ENCODE assay signal across 34 mouse cellular contexts in the genomic region with DNA sequence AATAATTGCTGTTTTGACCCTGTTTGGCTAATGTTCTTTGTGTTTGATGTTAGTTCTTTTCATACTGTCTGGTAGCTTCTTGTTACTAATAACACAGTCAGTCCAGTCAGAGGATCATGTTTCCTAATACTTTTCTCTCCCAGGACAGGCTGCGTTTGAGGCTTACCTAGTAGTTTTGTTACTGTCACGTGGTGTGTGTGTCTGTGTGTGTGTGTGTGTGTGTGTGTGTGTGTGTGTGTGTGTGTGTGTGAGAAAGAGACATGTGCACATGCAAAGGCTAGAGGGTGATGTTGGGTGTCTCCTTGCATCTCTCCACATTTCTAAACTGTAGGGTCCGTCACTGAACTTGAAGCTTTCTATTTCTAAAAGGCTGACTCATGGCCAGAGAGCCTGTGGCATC.
"Had no signal": no experiment of that assay in that cellular context is flagged by ENCODE, and none has a peak within 500 bp of the region (broad histone marks: within the 10 kb centered on the region; RNA-seq: fewer than 3 reads in every experiment).

No protein-coding gene starts in this region.

- DNase-seq: heart, postnatal 10 days; heart, postnatal 14 days; heart, postnatal 36 days; heart, postnatal 4 days; kidney, adult 11 months; kidney, adult 18-20 months; kidney, adult 2 months; kidney, adult 8-10 months; kidney, adult 9 months; kidney, postnatal 10 days; kidney, postnatal 14 days; kidney, postnatal 25 days; kidney, postnatal 36 days; kidney, postnatal 4 days; layer of hippocampus, adult 9-11 months; layer of hippocampus, postnatal 36 days had no signal

- H3K27me3 ChIP-seq: heart, embryonic 12.5 days; heart, embryonic 13.5 days; heart, embryonic 15.5 days; hindbrain, embryonic 12.5 days; hindbrain, embryonic 13.5 days; hindbrain, embryonic 15.5 days; intestine, embryonic 15.5 days; kidney, embryonic 15.5 days had no signal

- H3K4me3 ChIP-seq: heart, embryonic 10.5 days; heart, embryonic 12.5 days; heart, embryonic 13.5 days; heart, embryonic 15.5 days; hindbrain, embryonic 10.5 days; hindbrain, embryonic 12.5 days; hindbrain, embryonic 13.5 days; hindbrain, embryonic 15.5 days; intestine, embryonic 15.5 days; kidney, embryonic 15.5 days; layer of hippocampus, adult 2 months; left cerebral cortex, adult 2 months had no signal

- H3K4me2 ChIP-seq: heart, embryonic 11.5 days; heart, embryonic 12.5 days; heart, embryonic 13.5 days; heart, embryonic 15.5 days; hindbrain, embryonic 12.5 days; hindbrain, embryonic 13.5 days; hindbrain, embryonic 14.5 days; hindbrain, embryonic 15.5 days; intestine, embryonic 15.5 days; kidney, embryonic 15.5 days had no signal

- ATAC-seq: hindbrain, embryonic 16.5 days; hindbrain, postnatal 0 days; intestine, embryonic 15.5 days; intestine, embryonic 16.5 days; intestine, postnatal 0 days had no signal
